Mouse (Mus musculus): ENCODE measurements around the gene 1700008P02Rik. TPM values are rescaled to one million over a fixed set of nuclear protein-coding genes. Genes with fewer than 3 reads are reported as not detected.
"Not testable (repeated sequence)": the region's sequence is repeated elsewhere in the genome, so short reads cannot be mapped to it uniquely, and the experiment has no call there.

The 1700008P02Rik gene
- not detected in 2 replicates for polyA plus RNA-seq (2011; ENCODE audit: insufficient read depth, insufficient read length, low read depth, missing spikeins)

DNA sequence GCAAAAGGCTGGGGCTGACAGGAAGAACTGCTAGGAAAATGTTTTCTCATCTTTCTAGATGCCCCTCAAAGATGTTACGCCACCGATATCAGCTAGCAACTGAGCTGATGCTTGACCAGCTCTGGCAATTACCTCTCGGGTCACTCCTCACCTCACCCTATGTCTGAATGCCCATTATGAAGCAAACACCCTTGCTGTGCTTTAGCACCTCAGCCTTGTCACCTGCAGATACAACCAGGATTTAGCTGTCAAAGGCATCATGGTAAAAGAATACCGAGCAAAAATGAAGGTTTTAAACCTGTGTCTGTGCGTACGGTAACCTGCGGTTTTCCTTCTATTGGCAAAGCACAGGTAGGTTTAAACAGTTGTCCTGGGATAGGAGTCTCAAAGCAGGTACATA, at the start of gene 1700008P02Rik:
1700008P02Rik (minus strand) TSS at position 101 of the 400 bp plus-strand sequence.
- no peak within 1 kb of the TSS for H3K9ac ChIP-seq (ENCODE audit: low read depth, poor library complexity, severe bottlenecking)
- no peak within 1 kb of the TSS for H3K27ac ChIP-seq (ENCODE audit: insufficient read depth, low read length)
- H3K4me3 ChIP-seq (ENCODE audit: low read depth, low read length), result no peak within 1 kb of the TSS
- no peak for TF ChIP-seq EP300 (IDR thresholded peaks at IDR 0.05; ENCODE audit: insufficient read depth, low read depth, low read length)
- no peak for TF ChIP-seq POLR2A (IDR thresholded peaks at IDR 0.05; ENCODE audit: insufficient read depth, low read length)
- TF ChIP-seq CTCF (IDR thresholded peaks at IDR 0.05; ENCODE audit: low read depth, low read length), result no peak
- H3K27me3 ChIP-seq (ENCODE audit: control insufficient read depth, insufficient read depth, low read length, poor library complexity, severe bottlenecking), result no peaks in the 10 kb centered on the region
- no peaks in the 10 kb centered on the region for H3K4me1 ChIP-seq (ENCODE audit: control insufficient read depth, insufficient read depth, low read length)
- H3K9me3 ChIP-seq (replicated peaks; ENCODE audit: control insufficient read depth, insufficient read depth, low read length, poor library complexity, severe bottlenecking), result no peaks in the 10 kb centered on the region
- no peaks in the 10 kb centered on the region for H3K36me3 ChIP-seq (ENCODE audit: control insufficient read depth, insufficient read depth, low read length, poor library complexity, severe bottlenecking)

DNA sequence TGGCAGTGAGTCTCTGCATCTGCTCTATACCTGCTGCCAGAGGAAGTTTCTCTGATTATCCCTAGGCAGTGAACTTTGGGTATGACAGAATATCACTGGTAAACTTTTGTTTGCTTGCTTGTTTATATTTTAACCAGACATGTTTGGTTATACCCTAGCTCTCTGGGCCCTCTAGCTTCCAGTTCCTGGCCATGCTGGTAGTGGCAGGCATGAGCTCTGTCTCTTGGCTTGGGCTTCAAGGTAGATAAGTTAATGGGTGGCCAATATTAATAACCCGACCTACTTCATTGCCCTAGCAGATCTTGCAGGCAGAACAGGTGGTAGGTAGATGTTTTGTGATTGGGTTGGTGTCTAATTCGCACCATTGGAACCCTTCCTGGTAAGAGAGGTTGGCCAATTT, 29.2 kb upstream of the 1700008P02Rik start:
- Histone ChIP-seq H3K9ac (ENCODE audit: low read depth, poor library complexity, severe bottlenecking) (no peak overlapping the region), H3K4me1 (ENCODE audit: control insufficient read depth, insufficient read depth, low read length) (no peaks in the 10 kb centered on the region), H3K27ac (ENCODE audit: insufficient read depth, low read length) (no peak overlapping the region), H3K27me3 (ENCODE audit: control insufficient read depth, insufficient read depth, low read length, poor library complexity, severe bottlenecking) (no peaks in the 10 kb centered on the region), H3K4me3 (ENCODE audit: low read depth, low read length) (no peak overlapping the region), H3K9me3 (replicated peaks; ENCODE audit: control insufficient read depth, insufficient read depth, low read length, poor library complexity, severe bottlenecking) (no peaks in the 10 kb centered on the region), H3K36me3 (ENCODE audit: control insufficient read depth, insufficient read depth, low read length, poor library complexity, severe bottlenecking) (no peaks in the 10 kb centered on the region)
- TF ChIP-seq CTCF (IDR thresholded peaks at IDR 0.05; ENCODE audit: low read depth, low read length) (no peak), POLR2A (IDR thresholded peaks at IDR 0.05; ENCODE audit: insufficient read depth, low read length) (no peak), EP300 (IDR thresholded peaks at IDR 0.05; ENCODE audit: insufficient read depth, low read depth, low read length) (no peak)

DNA sequence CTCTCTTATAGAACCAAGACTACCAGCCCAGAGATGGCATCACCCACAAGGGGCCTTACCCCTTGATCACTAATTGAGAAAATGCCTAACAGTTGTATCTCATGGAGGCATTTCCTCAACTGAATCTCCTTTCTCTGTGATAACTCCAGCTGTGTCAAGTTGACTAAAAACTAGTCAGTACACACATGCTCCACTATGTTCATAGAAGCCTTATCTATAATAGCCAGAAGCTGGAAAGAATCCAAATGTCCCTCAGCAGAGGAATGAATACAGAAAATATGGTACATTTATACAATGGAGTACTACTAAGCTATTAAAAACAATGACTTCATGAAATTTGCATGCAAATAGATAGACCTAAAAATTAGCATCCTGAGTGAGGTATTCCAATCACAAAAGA, 17.9 kb upstream of the 1700008P02Rik start:
- not testable (repeated sequence) for H3K27ac ChIP-seq (ENCODE audit: insufficient read depth, low read length); H3K4me1 ChIP-seq (ENCODE audit: control insufficient read depth, insufficient read depth, low read length); H3K9me3 ChIP-seq (replicated peaks; ENCODE audit: control insufficient read depth, insufficient read depth, low read length, poor library complexity, severe bottlenecking); H3K9ac ChIP-seq (ENCODE audit: low read depth, poor library complexity, severe bottlenecking); H3K27me3 ChIP-seq (ENCODE audit: control insufficient read depth, insufficient read depth, low read length, poor library complexity, severe bottlenecking); H3K36me3 ChIP-seq (ENCODE audit: control insufficient read depth, insufficient read depth, low read length, poor library complexity, severe bottlenecking); H3K4me3 ChIP-seq (ENCODE audit: low read depth, low read length)

DNA sequence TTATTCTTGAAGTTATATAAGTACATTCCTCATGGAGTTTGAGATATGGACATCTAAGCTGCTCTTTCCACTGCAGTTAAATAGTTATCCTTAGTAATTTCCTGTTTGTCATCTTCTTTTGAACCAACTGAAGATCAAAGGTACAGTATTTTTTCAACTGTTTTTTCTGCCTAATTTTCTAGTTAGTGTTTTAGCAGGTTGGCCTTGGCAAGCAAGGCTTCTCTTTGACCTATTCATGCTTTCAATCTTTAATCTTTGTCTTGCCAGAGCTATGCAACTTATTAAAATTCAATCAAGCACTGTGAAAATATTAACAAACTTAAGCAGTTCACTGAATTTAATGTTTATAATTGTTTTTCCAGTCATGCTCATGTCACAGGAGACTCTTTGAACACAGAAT, 14.0 kb upstream of the 1700008P02Rik start:
- Histone ChIP-seq H3K9me3 (replicated peaks; ENCODE audit: control insufficient read depth, insufficient read depth, low read length, poor library complexity, severe bottlenecking) (no peaks in the 10 kb centered on the region), H3K4me3 (ENCODE audit: low read depth, low read length) (no peak overlapping the region), H3K4me1 (ENCODE audit: control insufficient read depth, insufficient read depth, low read length) (no peaks in the 10 kb centered on the region), H3K27me3 (ENCODE audit: control insufficient read depth, insufficient read depth, low read length, poor library complexity, severe bottlenecking) (no peaks in the 10 kb centered on the region), H3K9ac (ENCODE audit: low read depth, poor library complexity, severe bottlenecking) (no peak overlapping the region), H3K36me3 (ENCODE audit: control insufficient read depth, insufficient read depth, low read length, poor library complexity, severe bottlenecking) (no peaks in the 10 kb centered on the region), H3K27ac (ENCODE audit: insufficient read depth, low read length) (no peak overlapping the region)
- TF ChIP-seq POLR2A (IDR thresholded peaks at IDR 0.05; ENCODE audit: insufficient read depth, low read length) (no peak), EP300 (IDR thresholded peaks at IDR 0.05; ENCODE audit: insufficient read depth, low read depth, low read length) (no peak)

DNA sequence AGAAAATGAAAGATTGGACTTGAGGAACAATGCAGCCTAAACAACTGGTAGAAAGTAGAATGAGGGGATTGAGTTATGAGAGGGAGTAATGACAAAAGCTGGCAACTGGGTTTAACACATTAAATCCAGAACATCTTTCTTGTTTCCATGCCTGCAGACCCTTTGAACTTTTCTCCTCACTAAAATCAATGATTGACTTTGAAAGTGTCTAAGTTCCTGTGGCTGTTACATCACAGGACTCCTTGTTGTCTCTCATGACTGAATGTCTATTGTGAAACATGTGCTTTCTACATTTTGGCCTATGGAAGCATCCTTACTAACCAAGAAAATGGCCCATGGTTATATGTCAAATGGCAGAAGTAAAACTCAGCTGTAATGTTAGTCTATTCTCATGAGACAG, 2.4 kb downstream of the 1700008P02Rik start:
- TF ChIP-seq EP300 (IDR thresholded peaks at IDR 0.05; ENCODE audit: insufficient read depth, low read depth, low read length) (no peak), POLR2A (IDR thresholded peaks at IDR 0.05; ENCODE audit: insufficient read depth, low read length) (no peak), CTCF (IDR thresholded peaks at IDR 0.05; ENCODE audit: low read depth, low read length) (no peak)
- Histone ChIP-seq H3K36me3 (ENCODE audit: control insufficient read depth, insufficient read depth, low read length, poor library complexity, severe bottlenecking) (no peaks in the 10 kb centered on the region), H3K27ac (ENCODE audit: insufficient read depth, low read length) (no peak overlapping the region), H3K9ac (ENCODE audit: low read depth, poor library complexity, severe bottlenecking) (no peak overlapping the region), H3K4me3 (ENCODE audit: low read depth, low read length) (no peak overlapping the region), H3K27me3 (ENCODE audit: control insufficient read depth, insufficient read depth, low read length, poor library complexity, severe bottlenecking) (no peaks in the 10 kb centered on the region), H3K9me3 (replicated peaks; ENCODE audit: control insufficient read depth, insufficient read depth, low read length, poor library complexity, severe bottlenecking) (no peaks in the 10 kb centered on the region), H3K4me1 (ENCODE audit: control insufficient read depth, insufficient read depth, low read length) (no peaks in the 10 kb centered on the region)

Measured in ES-Bruce4 (cell line).